Mouse (Mus musculus) midbrain, embryonic 11.5 days (tissue): ENCODE data around the gene Zfp804a. TPM values are rescaled to one million over a fixed set of nuclear protein-coding genes. Genes with fewer than 3 reads are reported as not detected.
A peak's percentile ranks its signal among the peaks of the same experiment; 100 is the strongest.

Experiments
- ATAC-seq: fragments of 200-750 bp; cut with Nextera tagmentation; 2 replicates; pipeline ENCODE4 v1.8.0; 2017; ENCODE audit warnings: moderate TSS enrichment, moderate library complexity; ENCODE audit not compliant: low FRiP score
- DNase-seq: peaks from one replicate; pipeline ENCODE4 v3.0.0; 2015; ENCODE audit warnings: low spot score; ENCODE audit errors: missing footprints
- H3K27ac ChIP-seq: fragments of 300-500 bp; sonication (generic); 2 replicates; pipeline ENCODE4 v1.5.1; 2014; ENCODE audit warnings: low read depth, low read length
- H3K27me3 ChIP-seq: fragments of 300-500 bp; sonication (generic); 2 replicates; pipeline ENCODE4 v1.6.1; 2014; ENCODE audit warnings: mild to moderate bottlenecking, low read length, moderate library complexity, mixed read lengths; ENCODE audit not compliant: control insufficient read depth, insufficient read depth
- H3K36me3 ChIP-seq: fragments of 300-500 bp; sonication (generic); 2 replicates; pipeline ENCODE4 v1.6.1; 2014; ENCODE audit warnings: mild to moderate bottlenecking, low read length, moderate library complexity, mixed read lengths; ENCODE audit not compliant: control insufficient read depth, insufficient read depth
- H3K4me1 ChIP-seq: fragments of 300-500 bp; sonication (generic); 2 replicates; pipeline ENCODE4 v1.6.1; 2014; ENCODE audit warnings: low read length; ENCODE audit not compliant: control insufficient read depth, insufficient read depth
- H3K4me2 ChIP-seq: fragments of 300-500 bp; sonication (generic); 2 replicates; pipeline ENCODE4 v1.6.1; 2014; ENCODE audit warnings: mild to moderate bottlenecking, moderate library complexity
- H3K4me3 ChIP-seq: fragments of 300-500 bp; sonication (generic); 2 replicates; pipeline ENCODE4 v1.5.1; 2014; ENCODE audit warnings: low read depth, low read length
- H3K9ac ChIP-seq: fragments of 300-500 bp; sonication (generic); 2 replicates; pipeline ENCODE4 v1.6.1; 2014; ENCODE audit warnings: low read length
- H3K9me3 ChIP-seq: fragments of 300-500 bp; sonication (generic); 2 replicates; pipeline ENCODE4 v1.6.1; 2016; ENCODE audit warnings: low read length; ENCODE audit not compliant: control insufficient read depth
- WGBS: fragments of 180-500 bp; shearing (Covaris S2); extraction: QIAGEN DNeasy Blood & Tissue Kit; methylation state at CpG from one replicate; pipeline ENCODE4 v1.1.7; 2014; 5-methylcytosine and 5-hydroxymethylcytosine counted together
- polyA plus RNA-seq: library from polyadenylated mRNA; unstranded; fragments of >200 nt; fragmentation: Nextera tagmentation; extraction: Ambion mirVana; gene quantifications from 2 replicates; pipeline ENCODE4 v1.2.1, GENCODE M21; 2014

Zfp804a gene
- polyA plus RNA-seq, result 1.5 TPM in 2 replicates

DNA sequence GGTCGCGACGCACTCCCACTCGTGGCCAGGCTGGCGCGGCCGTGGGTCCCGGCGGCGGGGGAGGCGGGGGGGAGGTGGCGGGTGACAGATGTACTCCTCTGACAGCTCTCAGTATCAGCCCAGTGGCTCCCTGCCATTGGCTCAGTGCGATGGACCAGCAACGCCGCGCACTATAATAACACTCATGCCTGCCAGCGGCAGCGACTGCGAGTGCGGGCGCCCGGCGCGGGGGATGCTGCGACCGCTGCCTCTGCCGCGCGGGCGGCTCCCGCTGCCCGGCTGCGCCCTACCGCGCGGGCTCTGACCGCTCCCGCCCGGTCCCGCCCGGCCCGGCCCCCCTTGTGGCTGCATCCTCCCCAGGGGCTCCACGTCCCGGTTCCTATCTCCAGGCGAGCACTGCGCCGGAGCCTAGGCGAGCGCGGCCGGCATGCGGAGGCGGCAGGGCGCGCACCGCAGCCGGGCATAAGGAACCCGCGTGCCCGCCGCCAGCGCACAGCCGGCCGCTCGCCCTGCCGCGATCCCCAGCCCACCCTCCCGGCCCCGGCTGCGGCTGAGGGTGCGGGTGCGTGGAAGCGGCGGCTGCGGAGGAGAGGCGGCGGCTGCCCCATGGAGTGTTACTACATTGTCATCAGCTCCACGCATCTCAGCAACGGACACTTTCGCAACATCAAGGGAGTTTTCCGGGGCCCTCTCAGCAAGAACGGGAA lies at the start of gene Zfp804a:
TSS of gene Zfp804a (plus strand) at position 38 of the 707 bp plus-strand sequence.
- no peaks in the 10 kb centered on the region for H3K36me3 ChIP-seq
- peaks cover 5% of the 10 kb centered on the region for H3K4me1 ChIP-seq
- DNase-seq, result peak; percentile 92
- ATAC-seq, result peak; percentile 93
- peaks cover 12% of the 10 kb centered on the region for H3K27me3 ChIP-seq
- no peaks in the 10 kb centered on the region for H3K9me3 ChIP-seq
- H3K4me3 ChIP-seq, result peak within 1 kb of the TSS; percentile 72
- H3K4me2 ChIP-seq, result peak within 1 kb of the TSS; percentile 93
- WGBS, result under 1% methylated on average over 49 of the region's 82 CpGs
- peak within 1 kb of the TSS; percentile 76 for H3K9ac ChIP-seq
- H3K27ac ChIP-seq, result peak within 1 kb of the TSS; percentile 59

DNA sequence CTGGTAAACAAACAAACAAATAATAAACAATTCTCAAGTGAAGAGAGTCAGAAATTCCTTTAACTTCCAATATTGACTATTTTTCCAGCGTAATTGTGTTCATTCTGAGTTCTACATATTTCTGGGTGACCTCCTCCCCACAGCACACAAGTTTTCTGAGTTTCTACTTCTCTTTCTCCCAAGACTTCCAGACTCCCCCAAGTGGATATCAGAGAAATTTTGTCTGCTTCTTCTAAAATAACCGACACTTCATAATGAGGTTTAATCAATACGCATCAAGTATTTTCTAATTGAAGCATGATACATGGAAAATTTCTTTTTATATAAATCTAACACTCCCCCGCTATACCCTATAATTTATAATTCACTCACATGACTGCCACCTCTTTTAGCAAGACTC lies 1.4 kb upstream of the Zfp804a start:
- ATAC-seq (no peak), DNase-seq (no peak)
- no peaks in the 10 kb centered on the region for H3K36me3 ChIP-seq
- H3K27me3 ChIP-seq, result peaks cover 12% of the 10 kb centered on the region
- H3K4me3 ChIP-seq, result no peak overlapping the region
- H3K4me1 ChIP-seq, result peaks cover 5% of the 10 kb centered on the region
- H3K9ac ChIP-seq, result no peak overlapping the region
- 82% methylated on average over 4 of the region's 4 CpGs for WGBS
- no peaks in the 10 kb centered on the region for H3K9me3 ChIP-seq
- no peak overlapping the region for H3K4me2 ChIP-seq
- H3K27ac ChIP-seq, result no peak overlapping the region

DNA sequence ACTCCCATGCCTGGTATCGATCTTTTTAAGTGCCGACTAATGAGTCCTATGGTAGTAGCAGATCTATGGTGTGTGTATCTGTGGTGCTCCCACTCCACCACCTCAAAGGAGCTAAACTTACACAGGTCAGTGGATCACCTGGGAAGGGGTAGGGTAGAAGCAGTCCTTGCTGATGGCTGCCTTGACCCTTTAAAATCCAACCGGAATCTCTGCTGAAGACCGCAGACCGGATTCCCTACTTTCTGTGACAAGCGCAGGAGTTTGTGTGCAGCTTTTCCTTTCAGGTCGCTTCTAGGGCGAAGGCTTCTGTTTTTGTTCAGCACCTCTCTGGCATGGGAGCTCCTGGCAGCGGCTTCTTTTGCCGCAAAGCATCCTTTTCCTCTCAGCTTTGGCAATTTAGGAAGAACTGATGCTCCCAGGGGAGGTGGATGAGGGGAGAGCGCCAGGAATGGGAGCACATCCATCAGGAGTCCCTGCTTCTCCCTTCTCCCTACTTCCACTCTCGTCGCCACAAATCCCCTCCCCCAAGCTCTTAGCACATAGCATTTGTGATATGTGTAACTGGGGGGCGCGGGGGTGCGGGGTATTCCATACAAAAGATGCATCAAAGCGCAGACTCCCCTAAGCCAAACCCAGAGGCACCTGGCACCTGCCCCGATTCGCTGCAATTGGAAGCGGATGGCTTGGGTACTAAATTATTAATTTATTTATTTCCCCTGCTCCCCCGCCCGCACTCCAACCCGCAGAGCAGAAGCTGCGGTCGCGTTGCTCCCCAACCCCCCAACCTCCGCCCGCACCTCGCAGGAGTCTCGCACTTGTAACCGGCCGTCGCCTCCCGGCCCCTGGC lies 461 bp upstream of the Zfp804a start:
- Histone ChIP-seq H3K4me2 (peak overlapping the region; percentile 93), H3K27ac (no peak overlapping the region), H3K4me1 (peaks cover 5% of the 10 kb centered on the region), H3K4me3 (peak overlapping the region; percentile 72), H3K9me3 (no peaks in the 10 kb centered on the region), H3K9ac (peak overlapping the region; percentile 76), H3K36me3 (no peaks in the 10 kb centered on the region), H3K27me3 (peaks cover 12% of the 10 kb centered on the region)
- DNase-seq (peak; percentile 94), ATAC-seq (peak; percentile 51)
- 4% methylated on average over 23 of the region's 34 CpGs for WGBS

DNA sequence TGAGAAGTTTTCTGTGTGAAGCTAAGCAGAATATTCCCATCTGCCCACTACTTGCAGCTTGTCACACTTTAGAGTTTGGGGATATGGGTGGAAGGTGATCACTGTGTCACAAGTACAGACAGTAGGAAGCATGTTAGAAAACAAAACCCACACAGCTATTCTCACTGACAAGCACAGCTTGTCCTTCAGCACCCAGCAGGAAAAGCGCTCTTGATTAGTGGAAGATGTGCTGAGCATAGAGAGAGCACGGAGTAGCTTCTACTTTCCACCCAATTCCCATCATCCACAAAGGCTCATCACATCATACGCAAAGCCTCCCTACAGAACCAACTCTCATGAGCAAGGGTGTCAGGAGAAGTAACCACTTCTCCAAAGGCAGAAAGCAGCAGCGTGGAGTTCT lies 1.4 kb downstream of the Zfp804a start:
- Histone ChIP-seq H3K27ac (no peak overlapping the region), H3K4me1 (peaks cover 5% of the 10 kb centered on the region), H3K4me2 (peak overlapping the region; percentile 93), H3K9ac (no peak overlapping the region), H3K9me3 (no peaks in the 10 kb centered on the region), H3K27me3 (peaks cover 12% of the 10 kb centered on the region), H3K4me3 (peak overlapping the region; percentile 72), H3K36me3 (no peaks in the 10 kb centered on the region)
- DNase-seq, result no peak
- no peak for ATAC-seq
- 69% methylated on average over 4 of the region's 4 CpGs for WGBS

DNA sequence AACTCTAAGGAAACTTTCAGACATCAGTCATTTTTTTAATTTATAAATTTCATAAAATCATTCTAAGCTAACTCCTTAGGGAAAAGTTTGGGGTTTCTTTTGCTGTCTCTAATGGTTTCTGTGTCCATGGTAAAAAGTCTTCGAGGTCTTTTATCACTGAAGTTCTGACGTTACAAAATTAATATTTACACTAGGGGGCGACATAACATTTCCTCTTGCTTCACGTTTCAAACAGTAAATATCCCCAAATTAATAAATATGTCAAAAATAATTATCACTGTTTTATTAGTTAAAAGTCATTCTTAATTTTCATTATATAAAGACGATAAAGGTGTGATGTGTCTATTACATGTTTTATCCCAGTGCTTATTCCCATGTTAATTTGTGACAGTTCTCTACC lies 11.6 kb downstream of the Zfp804a start:
- WGBS, result 39% methylated on average over 5 of the region's 5 CpGs
- no peaks in the 10 kb centered on the region for H3K9me3 ChIP-seq
- no peak overlapping the region for H3K4me3 ChIP-seq
- H3K4me1 ChIP-seq, result no peaks in the 10 kb centered on the region
- no peak overlapping the region for H3K9ac ChIP-seq
- no peaks in the 10 kb centered on the region for H3K27me3 ChIP-seq
- H3K27ac ChIP-seq, result no peak overlapping the region
- H3K36me3 ChIP-seq, result no peaks in the 10 kb centered on the region
- DNase-seq (no peak), ATAC-seq (no peak)
- no peak overlapping the region for H3K4me2 ChIP-seq

DNA sequence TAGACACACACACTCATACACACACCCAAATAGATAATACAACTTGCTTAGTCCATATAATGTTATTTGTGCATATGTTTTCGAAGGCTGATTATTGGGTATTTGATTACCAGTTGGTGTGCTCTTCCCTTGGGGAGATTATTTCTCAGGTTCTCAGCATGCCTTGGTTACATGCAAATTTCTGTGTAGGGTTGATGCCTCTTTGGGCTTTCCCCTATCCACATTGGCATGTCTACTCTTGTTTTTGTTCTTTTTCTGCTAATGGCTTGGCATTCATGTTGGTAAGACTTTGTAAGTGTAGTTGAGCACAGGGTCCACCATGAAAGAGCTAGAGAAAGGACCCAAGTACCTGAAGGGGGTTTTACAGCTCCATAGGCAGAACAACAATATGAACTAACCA lies 14.9 kb downstream of the Zfp804a start:
- H3K4me2 ChIP-seq, result no peak overlapping the region
- H3K9ac ChIP-seq, result no peak overlapping the region
- no peaks in the 10 kb centered on the region for H3K9me3 ChIP-seq
- H3K27me3 ChIP-seq, result no peaks in the 10 kb centered on the region
- no peak overlapping the region for H3K4me3 ChIP-seq
- no peak for DNase-seq
- H3K27ac ChIP-seq, result no peak overlapping the region
- ATAC-seq, result no peak
- no peaks in the 10 kb centered on the region for H3K36me3 ChIP-seq
- 91% methylated on average over 1 of the region's 1 CpGs for WGBS
- no peaks in the 10 kb centered on the region for H3K4me1 ChIP-seq

DNA sequence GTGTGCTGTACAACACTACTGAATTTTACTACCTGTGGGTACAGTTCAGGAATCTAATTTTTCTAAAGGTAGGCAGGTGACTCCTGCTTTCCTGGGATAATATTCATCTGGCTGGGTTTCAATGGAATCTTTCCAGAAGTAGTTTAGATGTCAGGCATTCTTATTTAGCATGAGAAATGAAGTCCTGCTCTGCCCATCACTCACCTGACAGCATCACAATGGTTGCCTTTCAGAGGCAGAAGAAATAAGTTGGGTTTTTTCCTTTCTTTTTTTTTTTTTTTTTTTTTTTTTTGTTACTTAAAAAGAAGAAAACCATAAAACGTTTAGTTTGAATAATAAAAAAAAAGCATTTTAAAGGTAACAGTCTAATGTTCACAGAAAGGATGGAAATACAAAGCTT lies 16.1 kb downstream of the Zfp804a start:
- Histone ChIP-seq H3K9me3 (no peaks in the 10 kb centered on the region), H3K27ac (no peak overlapping the region), H3K27me3 (no peaks in the 10 kb centered on the region), H3K36me3 (no peaks in the 10 kb centered on the region), H3K4me3 (no peak overlapping the region), H3K9ac (no peak overlapping the region), H3K4me2 (no peak overlapping the region), H3K4me1 (no peaks in the 10 kb centered on the region)
- WGBS, result 49% methylated on average over 1 of the region's 1 CpGs
- no peak for ATAC-seq
- DNase-seq, result no peak

DNA sequence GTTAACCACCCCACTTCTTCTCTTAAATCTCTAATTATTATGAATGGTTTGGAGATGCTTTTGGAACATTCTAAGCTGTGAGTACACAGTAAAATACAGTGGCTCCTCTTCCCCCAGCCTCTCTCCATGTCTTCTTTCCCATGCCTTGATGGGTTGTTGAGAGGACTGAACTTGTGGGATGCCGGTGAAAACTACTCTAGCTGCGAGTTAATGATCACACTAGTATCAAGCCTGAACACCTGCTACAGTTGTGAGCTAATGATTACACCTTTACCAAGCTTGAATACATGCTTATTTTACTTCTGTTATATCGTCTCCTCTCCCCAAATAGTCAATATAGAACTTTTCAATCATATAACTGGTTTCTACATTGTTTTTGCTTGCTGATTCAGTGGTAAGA lies 23.9 kb downstream of the Zfp804a start:
- Histone ChIP-seq H3K27me3 (no peaks in the 10 kb centered on the region), H3K9me3 (no peaks in the 10 kb centered on the region), H3K4me1 (no peaks in the 10 kb centered on the region), H3K36me3 (no peaks in the 10 kb centered on the region), H3K4me2 (no peak overlapping the region), H3K27ac (no peak overlapping the region), H3K4me3 (no peak overlapping the region), H3K9ac (no peak overlapping the region)
- ATAC-seq, result no peak
- no peak for DNase-seq
- 90% methylated on average over 3 of the region's 3 CpGs for WGBS

DNA sequence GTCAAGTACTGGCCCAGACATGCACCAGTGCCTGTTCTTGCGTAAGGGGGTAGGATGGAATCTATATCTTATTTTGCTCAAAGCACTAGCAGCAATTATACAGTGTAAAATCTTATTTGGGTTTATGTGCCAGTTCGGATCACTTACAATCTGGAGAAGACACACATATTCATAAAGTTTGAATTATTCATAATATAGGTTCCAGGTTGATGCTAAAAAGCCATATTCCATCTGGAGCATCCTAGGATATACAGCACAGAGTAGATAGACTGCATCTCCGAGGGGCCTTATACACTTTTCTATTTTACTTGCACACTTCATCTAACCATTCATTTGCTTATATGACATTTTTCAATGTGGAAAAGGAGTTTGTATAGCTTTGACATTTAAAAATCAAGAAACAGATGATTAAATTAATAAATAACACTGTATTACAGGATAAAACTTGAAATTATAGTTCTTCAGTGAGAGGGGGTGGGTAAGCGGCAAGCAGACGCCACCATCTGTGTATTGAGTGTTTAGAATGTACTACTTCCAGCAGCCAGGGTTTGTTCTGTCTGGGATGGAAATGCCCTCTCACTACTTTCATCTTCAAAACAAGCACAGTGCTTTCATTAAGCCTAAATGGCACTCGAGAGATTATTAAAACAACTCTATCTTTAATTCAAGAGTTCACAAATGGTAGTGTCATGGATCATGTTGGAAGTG lies 25.4 kb downstream of the Zfp804a start:
- ATAC-seq, result no peak
- H3K27ac ChIP-seq, result no peak overlapping the region
- no peak overlapping the region for H3K9ac ChIP-seq
- H3K9me3 ChIP-seq, result no peaks in the 10 kb centered on the region
- no peaks in the 10 kb centered on the region for H3K36me3 ChIP-seq
- 87% methylated on average over 6 of the region's 6 CpGs for WGBS
- H3K4me1 ChIP-seq, result no peaks in the 10 kb centered on the region
- H3K4me2 ChIP-seq, result no peak overlapping the region
- DNase-seq, result no peak
- H3K27me3 ChIP-seq, result no peaks in the 10 kb centered on the region
- H3K4me3 ChIP-seq, result no peak overlapping the region
